Mouse (Mus musculus) megakaryocyte, embryonic 14.5 days (primary cell): Measurements from ENCODE around the gene Pde7b.

Experiments
- FLI1 ChIP-seq: IDR thresholded peaks from 2 replicates; pipeline ENCODE4 v1.6.1; 2012; ENCODE audit warnings: low read length, inconsistent platforms, mixed read lengths
- GATA1 ChIP-seq: IDR thresholded peaks from 3 replicates; pipeline ENCODE4 v1.6.1; 2012; ENCODE audit warnings: mixed read lengths, low read length, inconsistent platforms, borderline replicate concordance

DNA sequence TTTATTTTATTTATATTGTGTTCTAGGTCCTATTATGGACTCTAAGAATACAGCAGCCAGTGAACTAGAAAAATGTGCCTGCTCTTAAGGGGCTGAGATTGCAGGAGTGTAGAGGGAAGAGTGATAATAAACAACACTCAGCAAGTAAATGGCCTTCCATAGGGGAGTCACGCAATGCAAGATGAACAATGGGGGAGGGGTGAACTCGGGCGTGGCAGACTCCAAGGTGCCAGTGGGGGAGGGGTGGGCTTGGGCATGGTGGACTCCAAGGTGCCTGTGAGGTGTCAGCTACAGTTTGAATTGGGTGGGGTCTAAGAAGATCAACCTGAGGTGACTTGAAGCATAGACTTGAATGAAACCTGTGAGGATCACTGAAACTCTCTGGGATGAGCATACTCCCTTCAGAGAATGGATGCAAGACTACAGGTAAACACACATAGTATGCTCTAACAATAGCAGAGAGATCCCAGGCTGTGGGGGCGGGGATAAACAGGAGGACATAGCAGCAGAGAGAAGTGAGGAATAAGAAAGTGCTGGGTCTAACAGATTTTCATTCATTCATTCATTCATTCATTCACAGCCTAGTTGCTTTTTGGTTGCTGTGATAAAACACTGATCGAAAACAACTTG lies 230.9 kb downstream of the Pde7b start:
- no peak for TF ChIP-seq FLI1
- TF ChIP-seq GATA1, result no peak
